Mouse (Mus musculus): Measurements from ENCODE around the gene Olfml2b. TPM values are rescaled to one million over a fixed set of nuclear protein-coding genes. Genes with fewer than 3 reads are reported as not detected.

Olfml2b gene
- polyA plus RNA-seq, 1 experiment from 2014 or later = 5.9 TPM

DNA sequence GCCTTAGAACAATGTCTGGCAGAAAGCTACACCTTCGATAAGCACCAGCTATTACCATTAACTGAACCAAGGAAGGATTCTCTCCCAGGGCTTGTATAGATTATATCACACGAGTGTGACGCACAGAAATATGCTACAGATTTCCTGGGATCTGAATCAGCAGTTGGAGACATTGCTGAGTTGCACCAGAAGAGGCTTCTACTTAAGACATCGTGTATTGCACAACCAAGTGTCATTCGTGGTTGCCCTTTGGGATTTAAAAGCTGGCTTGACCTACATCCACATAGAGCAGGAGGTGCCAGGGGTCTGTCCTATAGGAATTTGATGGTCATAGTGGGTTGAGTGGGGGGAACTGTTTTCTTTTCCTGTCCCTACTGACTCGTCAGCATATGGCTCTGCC, 58.6 kb downstream of the Olfml2b start:
- 85% methylated on average over 6 of the region's 6 CpGs for WGBS

DNA sequence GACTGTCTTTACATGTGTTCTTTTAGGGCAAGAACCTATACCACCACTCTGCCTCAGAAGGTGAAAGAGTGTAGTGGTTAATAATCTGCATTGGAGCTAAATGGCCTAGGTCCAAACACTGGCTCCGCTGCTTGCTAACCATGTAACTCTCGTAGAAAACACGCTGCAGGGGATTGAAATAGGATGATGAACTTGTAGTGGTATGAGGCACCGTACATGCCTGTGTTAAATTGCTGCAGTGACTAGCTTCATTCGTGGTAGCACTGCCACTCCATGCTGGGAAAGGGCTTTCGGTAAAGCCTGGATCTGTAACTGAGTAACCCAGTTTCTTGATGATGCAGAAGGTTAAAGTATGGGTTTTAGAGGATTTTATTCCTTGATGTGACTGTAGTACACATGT, 59.8 kb downstream of the Olfml2b start:
- H3K9me3 ChIP-seq = no peaks in the 10 kb centered on the region
- H3K27me3 ChIP-seq (ENCODE audit: insufficient read depth, poor library complexity, severe bottlenecking) = no peaks in the 10 kb centered on the region

More for the DNA sequence above, 58.6 kb downstream of the Olfml2b start:
- H3K27me3 ChIP-seq (ENCODE audit: insufficient read depth, poor library complexity, severe bottlenecking) = no peaks in the 10 kb centered on the region
- no peak for DNase-seq (ENCODE audit: low spot score)
- H3K36me3 ChIP-seq = no peaks in the 10 kb centered on the region
- no peaks in the 10 kb centered on the region for H3K9me3 ChIP-seq
- H3K27ac ChIP-seq = no peak overlapping the region
- no peak overlapping the region for H3K4me3 ChIP-seq
- peaks cover 16% of the 10 kb centered on the region for H3K4me1 ChIP-seq (replicated peaks)

DNA sequence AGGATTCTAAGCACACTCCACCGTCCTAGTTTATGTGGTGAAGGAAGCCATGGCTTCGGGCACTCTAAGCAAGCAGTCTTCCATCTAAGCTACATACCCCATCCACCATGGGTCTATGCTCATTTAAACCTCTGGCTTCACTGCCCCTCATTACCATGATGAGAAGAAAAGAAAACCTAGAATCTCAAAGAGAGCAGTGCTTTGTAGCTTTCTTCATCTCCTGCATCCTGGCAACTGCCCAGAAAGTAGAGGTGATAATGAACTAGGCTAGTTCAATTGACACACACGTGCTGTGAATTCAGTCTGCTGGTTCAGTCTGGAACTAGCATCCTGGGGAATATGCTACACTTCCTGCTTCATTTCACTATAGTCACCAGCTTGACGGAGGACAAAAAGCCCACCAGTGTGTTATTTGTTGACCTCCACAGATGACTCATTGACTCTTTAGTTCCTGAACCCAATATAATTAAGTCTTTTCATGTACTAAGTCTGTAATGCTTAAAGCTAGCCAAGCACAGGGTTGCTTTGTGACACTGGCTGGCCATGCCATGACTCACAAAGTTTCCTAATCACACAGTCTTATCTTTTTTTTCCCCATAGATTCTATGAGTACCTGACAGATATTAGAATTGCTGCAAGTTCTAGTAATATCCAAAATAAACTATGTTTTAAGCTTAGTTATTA, 60.7 kb downstream of the Olfml2b start:
- no peak overlapping the region for H3K4me3 ChIP-seq
- 80% methylated on average over 4 of the region's 4 CpGs for WGBS
- no peaks in the 10 kb centered on the region for H3K27me3 ChIP-seq (ENCODE audit: insufficient read depth, poor library complexity, severe bottlenecking)
- no peak overlapping the region for H3K27ac ChIP-seq
- H3K9me3 ChIP-seq = no peaks in the 10 kb centered on the region
- peaks cover 4% of the 10 kb centered on the region for H3K36me3 ChIP-seq
- no peak for DNase-seq (ENCODE audit: low spot score)
- peaks cover 13% of the 10 kb centered on the region; the same call in 1 of the 2 replicates for H3K4me1 ChIP-seq (replicated peaks)

More for the DNA sequence above, 59.8 kb downstream of the Olfml2b start:
- H3K4me1 ChIP-seq (replicated peaks) = peaks cover 13% of the 10 kb centered on the region; the same call in 1 of the 2 replicates
- no peak for DNase-seq (ENCODE audit: low spot score)
- 93% methylated on average over 6 of the region's 6 CpGs for WGBS
- no peak overlapping the region for H3K4me3 ChIP-seq
- H3K36me3 ChIP-seq = peaks cover 4% of the 10 kb centered on the region; the same call in 1 of the 2 replicates
- H3K27ac ChIP-seq = no peak overlapping the region

DNA sequence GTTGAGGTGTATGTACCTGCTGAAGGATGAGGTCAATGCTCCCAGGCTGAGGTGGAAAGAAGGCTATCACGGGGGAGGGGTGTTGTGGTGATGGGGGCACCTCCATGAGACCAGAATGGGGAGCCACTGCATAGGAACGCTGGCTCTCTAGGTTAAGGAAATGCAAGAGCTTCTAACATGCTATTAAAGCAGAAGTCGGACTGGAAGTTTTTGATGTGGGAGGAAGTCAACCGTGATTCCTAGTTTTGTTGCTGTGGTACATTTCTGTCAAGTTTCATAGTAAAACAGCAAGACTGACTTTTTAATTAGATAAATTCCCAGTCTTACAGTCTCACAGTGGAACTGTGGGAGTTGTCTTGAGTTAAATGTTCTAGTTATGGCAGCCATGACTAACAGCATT, 61.7 kb downstream of the Olfml2b start:
- Histone ChIP-seq H3K27ac (no peak overlapping the region), H3K4me1 (replicated peaks) (peaks cover 8% of the 10 kb centered on the region; the same call in 1 of the 2 replicates), H3K36me3 (peaks cover 4% of the 10 kb centered on the region), H3K27me3 (ENCODE audit: insufficient read depth, poor library complexity, severe bottlenecking) (no peaks in the 10 kb centered on the region), H3K9me3 (no peaks in the 10 kb centered on the region), H3K4me3 (no peak overlapping the region)
- WGBS = 92% methylated on average over 4 of the region's 4 CpGs
- DNase-seq (ENCODE audit: low spot score) = no peak

DNA sequence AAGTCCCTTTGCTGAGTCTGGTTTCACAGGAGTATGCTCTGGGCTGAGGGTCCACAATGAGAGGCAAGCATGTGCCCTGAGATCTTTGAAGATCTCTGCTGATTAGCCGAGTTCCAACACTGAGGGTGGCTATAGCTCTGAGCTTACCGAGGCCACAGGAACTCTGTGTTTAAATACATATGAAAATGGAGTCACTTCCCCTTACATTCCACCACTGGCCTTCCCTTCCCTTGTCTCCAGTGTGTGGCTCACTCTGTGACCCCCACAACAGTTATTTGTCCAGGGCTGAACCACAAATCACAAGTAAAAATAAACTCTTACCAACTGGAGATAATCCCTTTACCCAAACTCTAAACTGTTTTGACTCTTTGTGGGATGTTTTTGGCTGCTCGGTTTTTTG, 64.7 kb downstream of the Olfml2b start:
- WGBS = 85% methylated on average over 3 of the region's 3 CpGs
- no peak for DNase-seq (ENCODE audit: low spot score)

DNA sequence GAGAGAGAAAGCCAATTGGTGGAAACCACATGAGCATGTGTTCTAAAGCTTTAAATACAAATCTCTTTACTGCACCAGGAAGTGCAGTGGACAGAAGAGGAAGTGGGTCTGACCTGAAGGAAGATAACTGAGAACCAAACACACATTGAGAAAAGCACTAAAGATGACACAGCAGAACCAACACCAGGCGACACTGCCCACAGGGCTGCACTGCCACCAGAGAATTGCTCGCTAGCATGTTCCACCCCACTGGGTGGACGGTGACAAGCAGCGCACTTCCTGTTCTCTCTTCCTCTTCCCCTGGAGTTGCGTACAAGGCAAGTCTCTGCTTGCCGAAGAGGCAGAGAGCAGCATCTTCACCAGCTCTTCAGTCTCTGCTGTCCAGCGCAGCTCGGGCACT, 65.1 kb downstream of the Olfml2b start:
- Histone ChIP-seq H3K9me3 (no peaks in the 10 kb centered on the region), H3K27me3 (ENCODE audit: insufficient read depth, poor library complexity, severe bottlenecking) (no peaks in the 10 kb centered on the region), H3K27ac (no peak overlapping the region), H3K36me3 (peaks cover 4% of the 10 kb centered on the region), H3K4me1 (replicated peaks) (no peaks in the 10 kb centered on the region), H3K4me3 (no peak overlapping the region)
- no peak for DNase-seq (ENCODE audit: low spot score)
- 90% methylated on average over 8 of the region's 8 CpGs for WGBS

More for the DNA sequence above, 64.7 kb downstream of the Olfml2b start:
- peaks cover 4% of the 10 kb centered on the region for H3K36me3 ChIP-seq
- no peak overlapping the region for H3K4me3 ChIP-seq
- H3K27me3 ChIP-seq (ENCODE audit: insufficient read depth, poor library complexity, severe bottlenecking) = no peaks in the 10 kb centered on the region
- no peaks in the 10 kb centered on the region for H3K4me1 ChIP-seq (replicated peaks)
- H3K27ac ChIP-seq = no peak overlapping the region
- H3K9me3 ChIP-seq = no peaks in the 10 kb centered on the region

DNA sequence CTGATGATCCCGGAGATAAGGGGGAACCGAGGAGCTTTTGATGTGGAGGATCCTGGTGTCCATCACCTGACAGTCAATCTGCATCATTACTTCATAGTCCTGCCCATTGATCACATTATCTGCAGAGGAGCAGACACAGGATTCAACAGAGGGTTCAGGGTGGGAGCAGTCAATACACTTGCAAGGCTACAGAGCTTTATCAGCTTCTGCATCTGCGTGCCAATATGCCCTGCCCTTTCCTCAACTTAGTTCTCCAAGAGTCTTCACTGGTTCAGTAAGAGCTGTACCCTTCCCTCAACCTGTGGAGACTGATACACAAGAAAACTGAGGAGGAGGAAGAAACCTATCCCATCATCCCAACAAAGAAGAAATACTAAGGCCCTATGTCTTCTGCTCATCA, 65.6 kb downstream of the Olfml2b start:
- 95% methylated on average over 3 of the region's 3 CpGs for WGBS
- Histone ChIP-seq H3K4me3 (no peak overlapping the region), H3K9me3 (no peaks in the 10 kb centered on the region), H3K27ac (no peak overlapping the region), H3K27me3 (ENCODE audit: insufficient read depth, poor library complexity, severe bottlenecking) (no peaks in the 10 kb centered on the region), H3K4me1 (replicated peaks) (no peaks in the 10 kb centered on the region), H3K36me3 (peaks cover 4% of the 10 kb centered on the region)
- DNase-seq (ENCODE audit: low spot score) = no peak

DNA sequence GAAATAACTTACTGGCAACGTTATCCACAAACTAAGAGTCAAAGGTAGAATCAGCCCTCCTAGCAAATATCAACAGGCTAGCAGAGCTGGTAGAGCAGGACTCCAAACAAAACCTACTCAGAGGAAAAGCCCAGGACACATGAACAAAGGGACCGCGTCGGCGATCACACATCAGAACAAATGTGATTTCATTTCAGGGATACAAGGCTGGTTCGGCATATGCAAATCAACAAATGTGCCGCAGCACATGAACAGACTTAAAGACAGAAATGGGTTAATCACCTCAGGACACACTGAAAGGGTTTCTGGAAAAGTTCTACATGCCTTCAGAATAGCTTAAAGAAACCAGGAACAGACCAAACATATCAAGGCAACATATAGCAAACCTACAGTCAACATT, 67.4 kb downstream of the Olfml2b start:
- H3K9me3 ChIP-seq = no peaks in the 10 kb centered on the region
- 93% methylated on average over 7 of the region's 7 CpGs for whole genome bisulfite sequencing
- no peak overlapping the region for H3K4me3 ChIP-seq
- peaks cover 4% of the 10 kb centered on the region for H3K36me3 ChIP-seq
- H3K27me3 ChIP-seq (ENCODE audit: insufficient read depth, poor library complexity, severe bottlenecking) = no peaks in the 10 kb centered on the region
- no peak overlapping the region for H3K27ac ChIP-seq
- no peak for DNase-seq (ENCODE audit: low spot score)
- H3K4me1 ChIP-seq (replicated peaks) = no peaks in the 10 kb centered on the region

DNA sequence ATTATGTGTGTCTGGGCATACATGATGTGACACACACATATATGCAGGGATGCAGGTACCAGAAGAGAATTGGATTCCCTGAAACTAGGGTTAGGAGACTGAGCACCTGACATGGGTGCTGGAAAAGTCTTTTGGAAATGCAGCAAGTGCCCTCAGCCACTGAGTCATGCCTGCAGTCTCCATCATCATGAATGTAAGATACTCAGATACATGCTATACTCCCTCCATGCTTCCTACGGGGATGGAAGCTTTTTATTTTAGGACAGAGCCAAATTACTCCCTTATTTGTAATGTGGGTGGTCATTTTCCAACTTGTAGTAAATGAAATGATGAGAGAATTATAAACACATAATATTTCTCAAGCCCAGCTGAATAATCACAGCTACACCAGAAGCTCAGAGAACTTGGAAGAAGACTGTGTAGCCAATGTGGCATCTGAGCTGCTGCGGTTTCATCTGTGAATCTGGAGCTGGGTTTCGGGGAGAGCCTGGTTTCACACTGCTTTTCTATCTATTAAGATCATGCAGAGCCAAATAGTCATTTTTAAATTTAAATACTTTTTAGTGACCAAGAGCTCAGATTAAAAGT, 73.0 kb downstream of the Olfml2b start:
- 97% methylated on average over 3 of the region's 3 CpGs for WGBS
- Histone ChIP-seq H3K9me3 (no peaks in the 10 kb centered on the region), H3K27ac (no peak overlapping the region), H3K36me3 (no peaks in the 10 kb centered on the region), H3K4me3 (no peak overlapping the region), H3K4me1 (replicated peaks) (no peaks in the 10 kb centered on the region), H3K27me3 (ENCODE audit: insufficient read depth, poor library complexity, severe bottlenecking) (no peaks in the 10 kb centered on the region)
- no peak for DNase-seq (ENCODE audit: low spot score)

DNA sequence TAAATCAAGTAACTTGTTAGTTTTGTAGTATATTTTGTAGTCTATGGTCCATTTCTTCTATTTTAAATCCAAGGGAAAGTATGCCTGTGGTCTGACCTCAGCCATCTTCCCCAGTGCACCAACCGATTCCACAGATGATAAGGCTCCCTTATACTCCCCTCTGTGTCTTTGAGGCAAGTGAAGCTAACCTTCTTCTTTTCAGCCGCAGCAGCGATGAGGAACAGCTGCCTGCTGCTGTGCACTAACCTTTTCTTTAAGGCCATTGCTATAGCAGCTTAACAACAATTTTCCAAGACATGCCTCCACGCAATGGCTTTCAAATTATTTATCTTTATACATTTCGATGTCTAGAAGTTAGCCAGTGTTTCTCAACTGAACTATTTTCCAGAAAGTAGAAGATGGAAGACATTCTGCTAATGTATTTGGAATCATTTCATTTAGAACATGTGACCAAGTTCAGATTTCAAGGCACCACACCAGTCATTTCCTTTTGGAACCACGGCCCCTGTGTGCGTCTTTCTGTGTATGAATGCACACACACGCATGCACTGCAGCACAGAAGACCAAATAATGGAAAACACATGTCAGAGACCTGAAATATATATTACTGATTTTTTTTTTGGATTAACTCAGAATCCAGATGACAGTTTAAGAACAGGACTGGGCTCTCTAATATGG, 73.9 kb downstream of the Olfml2b start:
- H3K9me3 ChIP-seq = no peaks in the 10 kb centered on the region
- H3K36me3 ChIP-seq = no peaks in the 10 kb centered on the region
- no peak for DNase-seq (ENCODE audit: low spot score)
- H3K4me1 ChIP-seq (replicated peaks) = no peaks in the 10 kb centered on the region
- WGBS = 66% methylated on average over 8 of the region's 8 CpGs
- no peaks in the 10 kb centered on the region for H3K27me3 ChIP-seq (ENCODE audit: insufficient read depth, poor library complexity, severe bottlenecking)
- no peak overlapping the region for H3K27ac ChIP-seq
- H3K4me3 ChIP-seq = no peak overlapping the region

DNA sequence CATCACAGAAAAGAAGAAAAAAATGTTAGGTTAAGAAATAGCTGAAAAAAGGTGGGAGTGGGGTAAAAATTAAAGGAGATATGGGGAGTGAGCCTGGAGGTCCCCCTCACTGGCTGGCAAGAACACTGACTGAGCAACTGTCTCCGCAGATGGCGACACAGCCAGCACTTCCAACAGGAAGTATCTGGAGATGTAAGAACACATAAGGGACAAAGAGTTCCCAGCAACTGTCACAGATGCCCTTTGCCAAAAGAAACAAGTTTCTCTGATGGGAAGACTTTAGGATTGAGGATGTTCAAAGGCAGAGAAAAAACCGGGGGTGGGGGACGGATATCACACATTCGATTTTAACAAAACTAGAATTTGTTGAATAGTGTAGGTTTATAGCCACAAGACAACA, 77.2 kb downstream of the Olfml2b start:
- Histone ChIP-seq H3K4me3 (no peak overlapping the region), H3K36me3 (no peaks in the 10 kb centered on the region), H3K9me3 (no peaks in the 10 kb centered on the region), H3K27ac (no peak overlapping the region), H3K4me1 (replicated peaks) (no peaks in the 10 kb centered on the region), H3K27me3 (ENCODE audit: insufficient read depth, poor library complexity, severe bottlenecking) (no peaks in the 10 kb centered on the region)
- DNase-seq (ENCODE audit: low spot score) = no peak
- 91% methylated on average over 5 of the region's 5 CpGs for WGBS

DNA sequence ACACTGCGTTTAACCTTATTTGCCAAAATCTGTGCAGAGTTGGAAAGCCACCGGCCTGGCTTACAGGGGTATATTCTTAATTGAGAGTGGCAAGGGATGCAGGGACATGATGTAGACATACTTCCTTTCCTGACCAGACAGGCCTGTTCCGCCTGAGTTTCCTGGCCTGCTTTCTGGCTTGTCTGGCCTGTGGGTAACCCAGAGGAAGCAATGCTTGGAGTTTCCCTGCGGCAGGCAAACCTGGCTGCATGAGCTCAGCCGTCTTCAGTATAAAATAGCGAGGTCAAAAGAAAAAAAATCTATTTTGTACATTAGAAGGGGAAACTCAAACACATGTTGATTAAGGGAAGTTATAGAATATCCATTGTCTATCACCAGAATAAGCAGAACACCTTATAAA, 84.2 kb downstream of the Olfml2b start:
- 80% methylated on average over 6 of the region's 6 CpGs for WGBS
- DNase-seq (ENCODE audit: low spot score) = no peak

DNA sequence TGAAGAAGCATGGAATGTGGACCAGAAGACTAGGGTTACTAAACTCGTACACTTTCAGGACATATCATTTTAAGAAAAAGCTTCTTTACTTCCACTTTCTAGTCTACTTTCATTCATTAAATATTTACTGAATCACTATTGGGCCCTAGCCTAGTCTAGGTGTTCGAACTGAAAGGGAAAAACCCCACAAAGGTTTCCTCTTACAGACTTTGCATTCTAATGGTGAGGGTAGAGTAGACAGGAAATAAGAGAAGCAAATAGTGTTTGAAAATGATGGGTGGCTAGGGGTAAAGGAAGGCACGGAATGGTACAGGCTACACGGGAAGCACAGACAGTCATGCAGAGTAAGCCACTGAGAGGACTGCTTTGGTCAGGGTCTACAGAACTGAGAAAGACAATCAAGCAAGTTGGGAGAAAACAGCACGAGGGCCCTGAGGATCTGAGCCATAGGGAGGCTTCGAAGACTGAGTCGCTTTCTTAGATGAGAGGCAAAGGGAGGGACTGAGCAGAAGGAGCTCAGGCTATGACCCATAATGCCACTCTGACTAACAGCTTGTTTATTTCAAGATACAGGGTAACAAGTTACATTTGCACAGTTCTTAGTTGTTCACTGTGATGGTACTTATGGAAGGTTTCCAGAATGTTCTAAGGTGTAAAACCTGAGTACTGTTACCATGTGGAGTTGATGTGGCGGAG, 85.1 kb downstream of the Olfml2b start:
- Histone ChIP-seq H3K4me1 (replicated peaks) (no peaks in the 10 kb centered on the region), H3K9me3 (no peaks in the 10 kb centered on the region), H3K27me3 (ENCODE audit: insufficient read depth, poor library complexity, severe bottlenecking) (no peaks in the 10 kb centered on the region), H3K27ac (no peak overlapping the region), H3K36me3 (no peaks in the 10 kb centered on the region), H3K4me3 (no peak overlapping the region)
- DNase-seq (ENCODE audit: low spot score) = no peak
- WGBS = 86% methylated on average over 8 of the region's 8 CpGs

More for the DNA sequence above, 84.2 kb downstream of the Olfml2b start:
- no peaks in the 10 kb centered on the region for H3K27me3 ChIP-seq (ENCODE audit: insufficient read depth, poor library complexity, severe bottlenecking)
- H3K27ac ChIP-seq = no peak overlapping the region
- H3K36me3 ChIP-seq = no peaks in the 10 kb centered on the region
- H3K9me3 ChIP-seq = no peaks in the 10 kb centered on the region
- no peak overlapping the region for H3K4me3 ChIP-seq
- H3K4me1 ChIP-seq (replicated peaks) = no peaks in the 10 kb centered on the region
